Mouse (Mus musculus): ENCODE measurements around the gene Wnt3a.

- TF ChIP-seq CTCF (IDR thresholded peaks at IDR 0.05; ENCODE audit: extremely low read depth, insufficient read length, insufficient replicate concordance, low read depth, low read length) (no peak), POLR2A (IDR thresholded peaks at IDR 0.05; ENCODE audit: low read depth, low read length) (no peak)
Observed at GRCm38 (mm10) chr11:59308164-59308542, 17.6 kb upstream of the Wnt3a start.

Measured in small intestine, adult 2 months (tissue).